Mouse (Mus musculus): ENCODE measurements around the gene Entpd1. TPM values are rescaled to one million over a fixed set of nuclear protein-coding genes. Genes with fewer than 3 reads are reported as not detected.

The Entpd1 gene
- polyA plus RNA-seq (2015; fragmentation: Nextera tagmentation; extraction: Ambion mirVana), result 5.3 and 6.5 TPM in 2 replicates

DNA sequence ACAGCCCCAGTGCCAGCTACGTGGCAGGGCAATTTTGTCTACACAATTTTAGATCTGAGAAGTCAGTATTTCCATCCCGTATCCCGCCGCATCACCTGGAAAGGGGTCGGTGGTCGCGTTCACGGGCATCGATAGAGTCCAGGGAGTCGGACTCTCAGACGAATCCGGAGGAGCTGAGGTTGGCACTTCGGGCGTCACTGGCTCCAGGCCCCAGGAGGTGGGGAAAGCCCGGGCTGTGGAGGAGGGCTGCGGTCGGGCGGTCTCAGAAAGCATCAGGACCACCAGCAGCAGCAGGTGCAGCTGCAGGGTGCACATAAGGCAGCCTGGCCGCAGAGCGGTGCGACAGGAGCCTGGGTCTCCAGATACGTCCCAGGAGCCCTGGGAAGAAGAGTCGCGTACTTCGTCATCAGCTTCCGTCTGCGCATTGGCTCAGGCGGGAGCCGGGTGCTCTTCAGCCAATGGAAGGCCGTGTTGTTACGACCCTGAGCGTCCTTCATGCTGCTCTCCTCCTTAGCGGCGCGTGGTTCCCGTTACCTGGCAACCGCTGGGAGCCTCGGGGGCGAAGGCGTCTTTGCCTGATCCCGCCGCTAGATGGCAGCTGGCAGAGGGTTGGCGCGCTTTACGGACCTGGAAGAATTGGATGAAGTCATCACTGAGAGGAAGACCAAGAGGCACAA, at the start of gene Entpd1, which contains the start of gene Tctn3:
Entpd1 (plus strand) TSS at position 537 of the 677 bp plus-strand sequence.
Tctn3 (minus strand) TSS at position 404 of the 677 bp plus-strand sequence.
- Histone ChIP-seq H3K9ac (peak within 1 kb of the TSS; percentile 72), H3K4me3 (replicated peaks) (peak within 1 kb of the TSS; percentile 91), H3K27me3 (0 out of 2 replicates have a peak, but pooled peaks cover 3% of the 10 kb centered on the region), H3K27ac (no peak within 1 kb of the TSS), H3K4me1 (peaks cover 9% of the 10 kb centered on the region), H3K36me3 (peaks cover 26% of the 10 kb centered on the region), H3K9me3 (replicated peaks) (no peaks in the 10 kb centered on the region), H3K4me2 (peak within 1 kb of the TSS; percentile 74)
- ATAC-seq (replicated peaks; ENCODE audit: low FRiP score), result peak; percentile 100
- under 1% methylated on average over 45 of the region's 45 CpGs for WGBS

DNA sequence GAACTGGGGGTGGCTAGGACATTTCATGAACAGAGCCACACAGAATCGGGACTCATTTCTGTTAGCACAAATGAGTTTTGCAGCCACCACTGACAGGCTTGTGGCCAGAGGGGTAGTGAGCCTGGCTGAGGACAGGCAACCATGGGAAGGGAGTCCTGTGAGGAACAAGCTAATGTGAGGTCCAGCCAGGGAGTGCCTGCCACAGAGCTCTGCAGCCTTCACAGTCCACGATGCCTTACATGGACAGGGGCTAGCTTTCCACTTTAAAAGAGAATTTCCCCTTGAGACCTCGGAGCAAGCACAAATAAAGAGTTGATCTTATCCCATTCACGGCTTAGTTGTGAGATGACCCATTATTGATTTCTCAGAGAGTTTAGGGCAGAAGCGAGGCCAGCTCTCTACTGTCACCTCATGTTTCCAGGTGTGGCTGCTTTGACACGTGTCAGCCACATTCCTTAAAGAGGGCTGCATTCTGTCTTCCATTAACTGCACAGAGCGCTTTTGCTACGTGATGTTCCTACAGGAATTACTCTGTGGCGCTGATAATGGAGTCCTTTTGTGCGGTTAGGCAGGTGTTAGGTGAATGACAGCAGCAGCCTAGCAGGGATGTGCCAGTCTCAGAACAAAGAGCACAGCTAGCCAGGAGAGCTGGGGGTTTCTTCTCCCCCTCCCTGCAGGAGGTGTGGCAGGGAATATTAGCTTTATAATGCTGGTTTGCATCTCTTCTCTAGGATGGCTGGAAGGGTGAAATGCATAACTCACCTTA, 48.1 kb upstream of the Entpd1 start:
- no peak for ATAC-seq (replicated peaks; ENCODE audit: low FRiP score)
- 89% methylated on average over 10 of the region's 10 CpGs for WGBS

GRCm38 (mm10) chr19:40567616-40568015, 44.5 kb upstream of the Entpd1 start:
- 90% methylated on average over 3 of the region's 3 CpGs for WGBS
- Histone ChIP-seq H3K4me3 (replicated peaks) (no peak overlapping the region), H3K4me2 (no peak overlapping the region), H3K27ac (no peak overlapping the region), H3K4me1 (no peaks in the 10 kb centered on the region), H3K9ac (no peak overlapping the region), H3K27me3 (no peaks in the 10 kb centered on the region), H3K36me3 (peaks cover 98% of the 10 kb centered on the region), H3K9me3 (replicated peaks) (peaks cover 4% of the 10 kb centered on the region; the same call in 1 of the 2 replicates)
- ATAC-seq (replicated peaks; ENCODE audit: low FRiP score), result no peak

More for the DNA sequence above, 48.1 kb upstream of the Entpd1 start:
- no peaks in the 10 kb centered on the region for H3K27me3 ChIP-seq
- H3K36me3 ChIP-seq, result peaks cover 74% of the 10 kb centered on the region
- H3K4me1 ChIP-seq, result no peaks in the 10 kb centered on the region
- H3K4me3 ChIP-seq (replicated peaks), result no peak overlapping the region
- H3K27ac ChIP-seq, result no peak overlapping the region
- H3K9me3 ChIP-seq (replicated peaks), result no peaks in the 10 kb centered on the region
- no peak overlapping the region for H3K9ac ChIP-seq
- H3K4me2 ChIP-seq, result no peak overlapping the region

DNA sequence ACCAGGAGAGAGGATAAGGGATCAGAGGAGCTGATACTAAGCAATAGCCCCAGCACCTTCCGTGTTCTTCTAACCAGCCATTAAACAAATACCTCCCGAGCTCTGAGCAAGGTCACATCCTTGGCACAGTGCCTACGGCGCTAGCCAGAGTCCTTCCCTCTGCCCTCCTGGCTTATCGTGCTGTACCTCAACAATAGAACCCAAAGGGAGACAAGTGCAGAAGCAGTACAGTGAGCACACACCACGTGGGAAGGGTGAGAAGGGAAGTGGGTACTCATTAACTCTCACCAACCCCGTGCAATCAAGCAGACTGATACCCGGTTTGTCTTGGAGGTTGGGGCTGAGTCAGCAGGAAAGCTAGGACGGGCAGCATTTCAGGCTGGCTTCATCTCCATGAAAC, 41.4 kb upstream of the Entpd1 start:
- 85% methylated on average over 9 of the region's 9 CpGs for WGBS
- H3K9ac ChIP-seq, result no peak overlapping the region
- peaks cover 97% of the 10 kb centered on the region for H3K36me3 ChIP-seq
- peak; percentile 54; the same call in 1 of the 2 replicates for ATAC-seq (replicated peaks; ENCODE audit: low FRiP score)
- no peak overlapping the region for H3K27ac ChIP-seq
- H3K4me1 ChIP-seq, result no peaks in the 10 kb centered on the region
- H3K4me2 ChIP-seq, result no peak overlapping the region
- H3K4me3 ChIP-seq (replicated peaks), result no peak overlapping the region
- H3K9me3 ChIP-seq (replicated peaks), result peaks cover 4% of the 10 kb centered on the region; the same call in 1 of the 2 replicates
- H3K27me3 ChIP-seq, result no peaks in the 10 kb centered on the region

- no peak overlapping the region for H3K27ac ChIP-seq
- H3K4me1 ChIP-seq, result no peaks in the 10 kb centered on the region
- WGBS, result 70% methylated on average over 5 of the region's 5 CpGs
- H3K4me3 ChIP-seq (replicated peaks), result no peak overlapping the region
- no peak overlapping the region for H3K4me2 ChIP-seq
- H3K9ac ChIP-seq, result no peak overlapping the region
- H3K27me3 ChIP-seq, result no peaks in the 10 kb centered on the region
- H3K9me3 ChIP-seq (replicated peaks), result no peaks in the 10 kb centered on the region
- no peak for ATAC-seq (replicated peaks; ENCODE audit: low FRiP score)
- peaks cover 93% of the 10 kb centered on the region for H3K36me3 ChIP-seq
Observed at GRCm38 (mm10) chr19:40575438-40575837, 36.7 kb upstream of the Entpd1 start.

GRCm38 (mm10) chr19:40580902-40581301, 31.3 kb upstream of the Entpd1 start:
- peaks cover 57% of the 10 kb centered on the region for H3K36me3 ChIP-seq
- no peak overlapping the region for H3K27ac ChIP-seq
- H3K4me3 ChIP-seq (replicated peaks), result no peak overlapping the region
- ATAC-seq (replicated peaks; ENCODE audit: low FRiP score), result no peak
- WGBS, result 91% methylated on average over 2 of the region's 2 CpGs
- H3K9ac ChIP-seq, result no peak overlapping the region
- no peaks in the 10 kb centered on the region for H3K4me1 ChIP-seq
- H3K9me3 ChIP-seq (replicated peaks), result no peaks in the 10 kb centered on the region
- H3K27me3 ChIP-seq, result no peaks in the 10 kb centered on the region
- H3K4me2 ChIP-seq, result no peak overlapping the region

DNA sequence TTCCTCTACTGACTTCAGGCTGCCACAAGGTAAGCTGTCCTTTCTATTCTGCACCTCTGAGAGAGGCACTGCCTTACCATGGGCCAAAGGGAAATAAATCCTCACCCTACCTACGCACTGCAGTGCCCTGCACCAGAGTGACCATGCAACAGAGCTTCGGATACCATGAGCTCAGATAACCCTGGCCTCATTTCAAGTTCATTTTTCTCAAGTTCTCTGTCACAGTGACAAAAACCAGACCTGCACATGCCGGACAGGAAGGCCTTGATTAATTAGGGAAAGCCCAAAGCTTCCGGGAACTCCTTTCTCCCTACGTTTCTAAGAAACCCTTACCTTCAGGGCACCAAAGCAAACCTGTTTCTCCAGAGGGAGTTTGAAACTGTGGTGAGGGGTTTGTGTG, 30.5 kb upstream of the Entpd1 start:
- Histone ChIP-seq H3K4me2 (no peak overlapping the region), H3K9ac (no peak overlapping the region), H3K9me3 (replicated peaks) (no peaks in the 10 kb centered on the region), H3K27ac (no peak overlapping the region), H3K27me3 (no peaks in the 10 kb centered on the region), H3K36me3 (peaks cover 49% of the 10 kb centered on the region), H3K4me1 (peaks cover under 1% of the 10 kb centered on the region), H3K4me3 (replicated peaks) (no peak overlapping the region)
- WGBS, result 73% methylated on average over 5 of the region's 5 CpGs
- ATAC-seq (replicated peaks; ENCODE audit: low FRiP score), result no peak

DNA sequence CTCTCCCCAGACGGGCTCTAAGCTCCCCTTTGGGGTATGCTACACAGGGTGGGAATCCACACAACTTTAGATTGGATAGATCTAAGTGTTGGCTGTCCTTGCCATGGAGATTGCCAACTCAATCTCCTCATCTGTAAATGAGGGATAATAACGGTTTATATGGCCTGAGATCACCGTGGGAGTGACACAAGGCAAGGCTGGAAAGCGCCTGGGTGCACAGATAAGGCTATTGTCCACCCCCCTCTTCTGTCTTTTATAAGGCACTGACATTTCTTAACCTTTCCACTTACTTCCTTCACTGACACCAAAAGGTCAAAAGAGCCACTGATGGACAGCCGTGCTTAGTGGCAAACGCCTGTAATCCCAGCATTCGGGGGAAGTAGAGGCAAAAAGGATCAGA, 25.3 kb upstream of the Entpd1 start:
- no peak overlapping the region for H3K9ac ChIP-seq
- H3K9me3 ChIP-seq (replicated peaks), result no peaks in the 10 kb centered on the region
- WGBS, result 61% methylated on average over 7 of the region's 7 CpGs
- H3K4me3 ChIP-seq (replicated peaks), result peak overlapping the region; percentile 71
- H3K27ac ChIP-seq, result no peak overlapping the region
- no peak for ATAC-seq (replicated peaks; ENCODE audit: low FRiP score)
- H3K27me3 ChIP-seq, result no peaks in the 10 kb centered on the region
- H3K4me1 ChIP-seq, result peaks cover 13% of the 10 kb centered on the region
- peak overlapping the region; percentile 84 for H3K4me2 ChIP-seq
- H3K36me3 ChIP-seq, result peaks cover 11% of the 10 kb centered on the region

- peak; percentile 65 for ATAC-seq (replicated peaks; ENCODE audit: low FRiP score)
- peak overlapping the region; percentile 76; the same call in 1 of the 2 replicates for H3K27ac ChIP-seq
- 4% methylated on average over 30 of the region's 30 CpGs for WGBS
- peak overlapping the region; percentile 71 for H3K4me3 ChIP-seq (replicated peaks)
- H3K4me2 ChIP-seq, result peak overlapping the region; percentile 84
- H3K4me1 ChIP-seq, result peaks cover 13% of the 10 kb centered on the region
- H3K27me3 ChIP-seq, result no peaks in the 10 kb centered on the region
- peak overlapping the region; percentile 61 for H3K9ac ChIP-seq
- H3K36me3 ChIP-seq, result peaks cover 4% of the 10 kb centered on the region; the same call in 1 of the 2 replicates
- H3K9me3 ChIP-seq (replicated peaks), result no peaks in the 10 kb centered on the region
Observed at GRCm38 (mm10) chr19:40587491-40588292, 24.5 kb upstream of the Entpd1 start.

DNA sequence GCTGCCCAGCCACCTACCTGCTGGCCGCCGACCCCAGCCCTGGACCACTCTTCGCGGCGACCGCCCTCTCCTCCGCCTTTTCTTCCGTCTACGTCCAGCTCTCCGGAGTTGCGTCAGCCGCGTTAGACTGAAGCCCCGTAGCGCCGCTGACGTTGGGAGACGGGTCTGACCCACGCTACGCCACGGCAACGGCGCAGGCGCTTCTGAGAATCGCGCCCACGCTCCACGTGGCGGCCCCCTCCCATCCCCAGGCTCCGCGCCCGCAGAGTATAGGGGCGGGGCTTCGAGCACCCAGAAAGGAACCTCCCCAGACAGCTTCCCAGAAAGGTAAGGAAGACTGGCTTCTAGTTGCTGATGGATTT, 23.9 kb upstream of the Entpd1 start, which contains the start of gene Aldh18a1:
Aldh18a1 (minus strand) TSS at position 171 of the 362 bp plus-strand sequence.
- H3K27ac ChIP-seq, result peak within 1 kb of the TSS; percentile 76
- WGBS, result under 1% methylated on average over 34 of the region's 34 CpGs

GRCm38 (mm10) chr19:40588847-40589529, 23.2 kb upstream of the Entpd1 start:
- Histone ChIP-seq H3K36me3 (no peaks in the 10 kb centered on the region), H3K4me2 (peak overlapping the region; percentile 84), H3K9ac (peak overlapping the region; percentile 47), H3K27ac (peak overlapping the region; percentile 76), H3K9me3 (replicated peaks) (no peaks in the 10 kb centered on the region), H3K27me3 (no peaks in the 10 kb centered on the region), H3K4me1 (peaks cover 13% of the 10 kb centered on the region), H3K4me3 (replicated peaks) (peak overlapping the region; percentile 71)
- ATAC-seq (replicated peaks; ENCODE audit: low FRiP score), result peak; percentile 75
- under 1% methylated on average over 18 of the region's 18 CpGs for WGBS

More for the DNA sequence above, 23.9 kb upstream of the Entpd1 start, which contains the start of gene Aldh18a1:
- H3K4me2 ChIP-seq, result peak within 1 kb of the TSS; percentile 84
- 0 out of 2 replicates have a peak, but pooled peaks cover 2% of the 10 kb centered on the region for H3K36me3 ChIP-seq
- peak within 1 kb of the TSS; percentile 71 for H3K4me3 ChIP-seq (replicated peaks)
- H3K9me3 ChIP-seq (replicated peaks), result no peaks in the 10 kb centered on the region
- H3K4me1 ChIP-seq, result peaks cover 13% of the 10 kb centered on the region
- no peaks in the 10 kb centered on the region for H3K27me3 ChIP-seq
- H3K9ac ChIP-seq, result peak within 1 kb of the TSS; percentile 61
- ATAC-seq (replicated peaks; ENCODE audit: low FRiP score), result peak; percentile 95

Data from kidney, embryonic 15.5 days (tissue).